Mouse (Mus musculus): ENCODE measurements around the gene Iqsec1. TPM values are rescaled to one million over a fixed set of nuclear protein-coding genes. Genes with fewer than 3 reads are reported as not detected.
A peak's percentile ranks its signal among the peaks of the same experiment; 100 is the strongest.

Gene Iqsec1
- polyA plus RNA-seq, 1 experiment from 2014 or later, result 15.0 TPM

GRCm38 (mm10) chr6:90741056-90741420, 247.4 kb downstream of the Iqsec1 start:
- H3K27ac ChIP-seq, result no peak overlapping the region
- H3K27me3 ChIP-seq, result peaks cover 5% of the 10 kb centered on the region; the same call in 1 of the 2 replicates
- H3K4me1 ChIP-seq, result peaks cover 23% of the 10 kb centered on the region
- H3K4me2 ChIP-seq, result no peak overlapping the region
- no peak overlapping the region for H3K9ac ChIP-seq
- no peak for ATAC-seq (ENCODE audit: low FRiP score)
- WGBS, result 78% methylated on average over 4 of the region's 4 CpGs
- 0 out of 2 replicates have a peak, but pooled peaks cover 3% of the 10 kb centered on the region for H3K36me3 ChIP-seq (replicated peaks)
- no peaks in the 10 kb centered on the region for H3K9me3 ChIP-seq
- H3K4me3 ChIP-seq (replicated peaks), result no peak overlapping the region

DNA sequence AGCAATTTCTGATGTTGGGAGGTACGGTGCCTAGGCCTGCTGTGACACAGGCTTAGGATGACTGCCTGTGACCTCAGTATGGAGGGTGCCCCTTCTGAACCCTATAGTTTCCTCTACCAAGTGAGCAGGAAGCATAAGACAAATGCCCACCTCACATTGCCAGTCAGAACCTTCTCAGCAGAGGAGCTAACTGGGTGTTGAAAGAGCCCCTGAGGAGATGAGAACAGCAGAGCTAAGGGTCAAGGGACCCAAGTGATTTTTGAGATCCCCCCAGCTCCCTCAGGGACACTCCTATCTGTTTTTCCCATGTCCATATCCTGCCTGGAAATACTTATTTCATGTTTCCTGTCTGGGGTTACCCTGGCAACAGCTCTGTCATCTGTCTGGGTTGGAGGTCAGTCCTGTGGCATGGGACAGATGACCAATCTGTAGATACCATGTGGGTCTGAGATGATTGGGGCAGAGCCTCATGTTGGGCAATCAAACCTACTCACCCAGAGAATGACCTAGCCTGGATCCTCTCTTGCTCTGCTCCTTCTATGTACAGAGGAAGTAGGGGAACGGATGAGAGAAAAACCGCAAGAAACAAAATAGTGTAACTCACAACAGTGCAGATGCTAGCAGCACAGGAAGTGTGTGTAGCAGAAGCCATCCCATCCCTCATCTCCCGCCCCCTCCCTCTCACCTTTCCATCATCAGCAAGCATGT, 248.0 kb downstream of the Iqsec1 start:
- Histone ChIP-seq H3K9me3 (no peaks in the 10 kb centered on the region), H3K9ac (no peak overlapping the region), H3K4me1 (peaks cover 28% of the 10 kb centered on the region), H3K4me2 (no peak overlapping the region), H3K36me3 (replicated peaks) (0 out of 2 replicates have a peak, but pooled peaks cover 3% of the 10 kb centered on the region), H3K27me3 (peaks cover 8% of the 10 kb centered on the region; the same call in 1 of the 2 replicates), H3K4me3 (replicated peaks) (no peak overlapping the region), H3K27ac (no peak overlapping the region)
- 93% methylated on average over 4 of the region's 4 CpGs for WGBS
- no peak for ATAC-seq (ENCODE audit: low FRiP score)

- H3K27me3 ChIP-seq, result peaks cover 14% of the 10 kb centered on the region; the same call in 1 of the 2 replicates
- peak overlapping the region; percentile 99 for H3K4me2 ChIP-seq
- 3% methylated on average over 12 of the region's 12 CpGs for WGBS
- 0 out of 2 replicates have a peak overlapping the region, but pooled peaks have one; percentile 46 for H3K27ac ChIP-seq
- H3K4me1 ChIP-seq, result peaks cover 31% of the 10 kb centered on the region
- H3K36me3 ChIP-seq (replicated peaks), result no peaks in the 10 kb centered on the region
- H3K9me3 ChIP-seq, result no peaks in the 10 kb centered on the region
- H3K4me3 ChIP-seq (replicated peaks), result peak overlapping the region; percentile 77
- ATAC-seq (ENCODE audit: low FRiP score), result peak; percentile 89
- H3K9ac ChIP-seq, result peak overlapping the region; percentile 80; the same call in 1 of the 2 replicates
These were observed 251.1 kb downstream of the Iqsec1 start for GRCm38 (mm10) chr6:90737376-90737775.

DNA sequence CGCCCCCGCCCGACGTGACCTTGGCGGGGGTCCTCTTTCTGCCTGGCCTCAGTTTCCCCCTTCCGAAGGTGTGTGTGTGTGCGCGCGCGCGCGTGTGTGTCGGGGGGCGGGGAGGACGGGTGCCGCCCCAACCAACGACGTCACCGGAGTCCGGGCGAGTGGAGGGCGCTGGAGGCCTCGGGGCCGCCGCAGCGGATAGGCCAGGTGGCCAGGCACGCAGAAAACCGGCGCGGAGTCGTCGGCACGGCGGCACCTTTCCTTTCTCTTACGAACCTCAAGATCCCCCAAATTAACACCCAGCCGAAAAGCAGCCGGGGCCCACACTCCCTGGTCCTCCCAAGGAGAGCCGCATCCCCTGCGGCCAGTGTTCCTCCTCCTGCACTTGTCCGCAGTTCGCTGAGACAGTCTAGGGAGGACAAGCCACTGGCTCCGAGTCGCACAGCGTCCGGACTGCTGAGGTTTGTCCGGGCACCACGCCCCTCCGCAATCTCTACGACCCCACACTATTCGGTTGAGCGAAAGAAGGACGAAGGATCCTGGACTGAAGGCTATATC, 251.7 kb downstream of the Iqsec1 start:
- peak overlapping the region; percentile 77 for H3K4me3 ChIP-seq (replicated peaks)
- no peaks in the 10 kb centered on the region for H3K9me3 ChIP-seq
- peaks cover 30% of the 10 kb centered on the region for H3K4me1 ChIP-seq
- H3K27ac ChIP-seq, result 0 out of 2 replicates have a peak overlapping the region, but pooled peaks have one; percentile 46
- WGBS, result under 1% methylated on average over 52 of the region's 52 CpGs
- H3K9ac ChIP-seq, result peak overlapping the region; percentile 80
- ATAC-seq (ENCODE audit: low FRiP score), result peak; percentile 48
- peaks cover 14% of the 10 kb centered on the region; the same call in 1 of the 2 replicates for H3K27me3 ChIP-seq
- H3K36me3 ChIP-seq (replicated peaks), result no peaks in the 10 kb centered on the region
- H3K4me2 ChIP-seq, result peak overlapping the region; percentile 99

- H3K27me3 ChIP-seq, result peaks cover 14% of the 10 kb centered on the region; the same call in 1 of the 2 replicates
- peaks cover 30% of the 10 kb centered on the region for H3K4me1 ChIP-seq
- no peak overlapping the region for H3K27ac ChIP-seq
- H3K4me2 ChIP-seq, result peak overlapping the region; percentile 99
- peak; percentile 34 for ATAC-seq (ENCODE audit: low FRiP score)
- H3K9me3 ChIP-seq, result no peaks in the 10 kb centered on the region
- under 1% methylated on average over 60 of the region's 69 CpGs for WGBS
- H3K4me3 ChIP-seq (replicated peaks), result peak overlapping the region; percentile 77
- H3K9ac ChIP-seq, result peak overlapping the region; percentile 80
- no peaks in the 10 kb centered on the region for H3K36me3 ChIP-seq (replicated peaks)
These were observed 252.3 kb downstream of the Iqsec1 start for GRCm38 (mm10) chr6:90736074-90736672.

DNA sequence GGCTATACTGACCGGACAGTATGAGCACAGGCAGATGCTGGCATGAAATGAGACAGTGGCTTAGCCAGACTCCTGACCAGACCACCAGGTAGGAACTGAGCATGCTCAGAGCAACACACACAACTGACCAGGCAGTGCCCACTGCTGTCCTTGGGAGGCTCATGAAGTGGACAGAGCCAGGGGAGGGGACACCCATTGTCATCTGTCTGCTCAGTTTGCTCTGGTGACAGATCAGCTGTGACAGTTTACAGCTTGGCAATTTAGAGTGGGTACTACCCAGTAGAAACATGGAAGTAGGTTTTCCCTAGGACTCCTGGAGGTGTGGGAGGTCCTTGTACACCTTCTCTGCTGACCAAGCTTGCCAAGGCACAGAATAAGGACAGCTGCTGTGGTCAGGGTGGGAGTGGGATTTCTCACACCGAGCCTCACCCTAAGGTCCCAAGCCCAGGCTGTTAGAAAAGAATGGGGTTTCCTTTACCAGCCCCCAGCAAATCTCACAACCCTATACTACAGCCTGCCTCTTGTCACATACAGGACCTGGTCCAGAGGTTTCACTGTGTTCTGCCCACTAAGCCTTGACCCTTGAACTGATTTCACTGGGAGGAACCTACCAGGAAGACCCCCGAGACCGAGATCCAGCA, 253.0 kb downstream of the Iqsec1 start:
- 35% methylated on average over 4 of the region's 4 CpGs for WGBS

DNA sequence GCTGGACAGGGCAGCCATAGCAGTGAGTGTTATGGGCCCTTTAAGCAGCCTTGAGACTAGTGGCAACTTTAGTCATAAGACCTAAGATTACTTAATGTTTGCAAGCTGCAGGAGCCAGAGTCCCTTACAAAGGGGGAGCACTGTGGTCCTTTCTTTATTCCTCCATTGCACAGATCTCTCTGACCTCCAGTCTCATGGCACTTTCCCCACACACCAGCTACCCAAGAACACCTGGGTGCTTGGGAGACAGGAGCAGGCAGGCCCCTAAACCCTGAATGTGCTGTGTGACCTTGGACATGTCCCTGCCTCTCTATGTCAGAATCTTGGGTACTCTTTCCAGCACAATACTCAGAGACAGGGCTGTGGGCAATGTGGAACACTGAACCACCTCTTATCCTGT, 253.7 kb downstream of the Iqsec1 start:
- peaks cover 31% of the 10 kb centered on the region for H3K4me1 ChIP-seq
- H3K27me3 ChIP-seq, result peaks cover 14% of the 10 kb centered on the region; the same call in 1 of the 2 replicates
- no peaks in the 10 kb centered on the region for H3K9me3 ChIP-seq
- no peaks in the 10 kb centered on the region for H3K36me3 ChIP-seq (replicated peaks)
- H3K4me2 ChIP-seq, result no peak overlapping the region
- no peak for ATAC-seq (ENCODE audit: low FRiP score)
- no peak overlapping the region for H3K9ac ChIP-seq
- H3K4me3 ChIP-seq (replicated peaks), result no peak overlapping the region
- no peak overlapping the region for H3K27ac ChIP-seq

More for the DNA sequence above, 253.0 kb downstream of the Iqsec1 start:
- Histone ChIP-seq H3K9ac (peak overlapping the region; percentile 80; the same call in 1 of the 2 replicates), H3K9me3 (no peaks in the 10 kb centered on the region), H3K4me1 (peaks cover 29% of the 10 kb centered on the region), H3K36me3 (replicated peaks) (no peaks in the 10 kb centered on the region), H3K27me3 (peaks cover 14% of the 10 kb centered on the region; the same call in 1 of the 2 replicates), H3K4me2 (peak overlapping the region; percentile 99), H3K27ac (no peak overlapping the region), H3K4me3 (replicated peaks) (peak overlapping the region; percentile 77)
- ATAC-seq (ENCODE audit: low FRiP score), result no peak

GRCm38 (mm10) chr6:90731327-90731726, 257.2 kb downstream of the Iqsec1 start:
- peaks cover 30% of the 10 kb centered on the region for H3K4me1 ChIP-seq

DNA sequence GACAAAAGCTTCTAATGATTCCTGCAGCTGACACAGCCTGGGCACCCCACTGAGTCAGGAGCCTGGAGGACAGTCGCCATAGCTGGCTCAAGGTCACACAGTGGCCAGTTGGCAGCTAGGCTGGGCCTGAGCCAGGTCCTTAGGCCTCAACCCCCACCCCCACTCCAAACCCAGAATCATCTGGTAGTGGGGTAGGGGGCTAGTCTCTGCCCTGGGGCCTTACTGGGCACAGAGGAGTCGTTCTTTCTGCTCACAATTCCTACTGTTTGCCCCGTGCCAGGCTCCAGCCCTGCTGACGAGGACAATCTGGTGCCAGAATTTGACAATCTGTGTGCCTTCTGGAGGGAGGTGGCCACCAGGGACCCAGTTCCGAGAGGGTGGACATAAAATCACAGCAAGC, 258.7 kb downstream of the Iqsec1 start:
- no peak overlapping the region for H3K4me2 ChIP-seq
- no peak overlapping the region for H3K9ac ChIP-seq
- no peak overlapping the region for H3K4me3 ChIP-seq (replicated peaks)
- no peaks in the 10 kb centered on the region for H3K9me3 ChIP-seq
- WGBS, result 51% methylated on average over 5 of the region's 5 CpGs
- H3K4me1 ChIP-seq, result peaks cover 32% of the 10 kb centered on the region
- no peaks in the 10 kb centered on the region for H3K27me3 ChIP-seq
- H3K27ac ChIP-seq, result 0 out of 2 replicates have a peak overlapping the region, but pooled peaks have one; percentile 3
- no peak for ATAC-seq (ENCODE audit: low FRiP score)
- H3K36me3 ChIP-seq (replicated peaks), result no peaks in the 10 kb centered on the region

More at GRCm38 (mm10) chr6:90731327-90731726, 257.2 kb downstream of the Iqsec1 start:
- 39% methylated on average over 4 of the region's 4 CpGs for WGBS
- no peaks in the 10 kb centered on the region for H3K9me3 ChIP-seq
- H3K4me3 ChIP-seq (replicated peaks), result no peak overlapping the region
- no peak for ATAC-seq (ENCODE audit: low FRiP score)
- H3K27ac ChIP-seq, result no peak overlapping the region
- no peaks in the 10 kb centered on the region for H3K36me3 ChIP-seq (replicated peaks)
- no peak overlapping the region for H3K9ac ChIP-seq
- H3K27me3 ChIP-seq, result peaks cover 11% of the 10 kb centered on the region; the same call in 1 of the 2 replicates
- no peak overlapping the region for H3K4me2 ChIP-seq

DNA sequence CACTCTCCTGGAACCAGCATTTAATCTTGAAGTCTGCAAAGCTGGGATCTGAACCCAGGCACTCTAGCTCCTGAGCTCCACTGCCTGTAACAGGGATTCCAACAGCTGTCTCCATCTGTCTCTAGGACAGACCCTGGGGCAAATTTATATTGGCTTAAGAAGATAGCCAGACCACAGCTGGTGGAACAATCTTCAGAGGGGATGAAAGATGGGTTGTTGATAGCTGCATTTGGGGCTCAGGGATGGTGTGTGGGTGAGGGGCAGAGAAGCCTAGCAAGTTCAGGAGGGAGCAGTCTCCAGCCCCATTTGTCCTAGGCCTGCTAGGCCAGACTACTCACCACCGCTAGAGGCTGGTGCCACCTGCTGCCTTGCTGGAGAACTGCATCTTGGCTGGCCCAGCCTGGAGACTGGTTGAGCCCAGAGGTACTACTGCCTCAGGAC, 260.0 kb downstream of the Iqsec1 start:
- no peak overlapping the region for H3K9ac ChIP-seq
- ATAC-seq (ENCODE audit: low FRiP score), result peak; percentile 85
- H3K4me1 ChIP-seq, result peaks cover 41% of the 10 kb centered on the region
- no peaks in the 10 kb centered on the region for H3K9me3 ChIP-seq
- 0% methylated on average over 1 of the region's 1 CpGs for WGBS
- 0 out of 2 replicates have a peak overlapping the region, but pooled peaks have one; percentile 19 for H3K27ac ChIP-seq
- no peaks in the 10 kb centered on the region for H3K27me3 ChIP-seq
- H3K4me3 ChIP-seq (replicated peaks), result no peak overlapping the region
- H3K4me2 ChIP-seq, result no peak overlapping the region
- no peaks in the 10 kb centered on the region for H3K36me3 ChIP-seq (replicated peaks)

DNA sequence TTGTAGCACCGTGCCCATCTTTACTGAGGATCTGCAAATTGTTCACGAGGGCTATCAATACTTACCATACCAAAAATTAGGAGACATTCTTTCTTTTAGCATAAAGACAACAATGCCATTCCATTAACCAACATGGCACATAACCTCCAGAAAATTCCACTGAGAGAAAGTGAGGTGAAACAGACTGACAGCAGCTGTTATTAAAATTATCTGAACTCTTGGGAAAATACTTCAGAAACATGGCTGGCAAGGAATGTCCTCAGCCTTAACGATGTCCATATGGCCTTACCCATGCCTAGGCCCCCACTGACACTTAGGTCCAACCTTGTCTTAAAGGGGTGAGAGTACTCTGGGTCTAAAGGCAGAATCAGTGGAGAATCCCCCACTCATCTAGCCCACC, 260.7 kb downstream of the Iqsec1 start:
- H3K4me2 ChIP-seq, result no peak overlapping the region
- no peaks in the 10 kb centered on the region for H3K9me3 ChIP-seq
- 0 out of 2 replicates have a peak overlapping the region, but pooled peaks have one; percentile 19 for H3K27ac ChIP-seq
- 86% methylated on average over 3 of the region's 3 CpGs for WGBS
- H3K4me1 ChIP-seq, result peaks cover 48% of the 10 kb centered on the region
- no peak for ATAC-seq (ENCODE audit: low FRiP score)
- H3K4me3 ChIP-seq (replicated peaks), result no peak overlapping the region
- no peak overlapping the region for H3K9ac ChIP-seq
- no peaks in the 10 kb centered on the region for H3K27me3 ChIP-seq
- H3K36me3 ChIP-seq (replicated peaks), result no peaks in the 10 kb centered on the region

DNA sequence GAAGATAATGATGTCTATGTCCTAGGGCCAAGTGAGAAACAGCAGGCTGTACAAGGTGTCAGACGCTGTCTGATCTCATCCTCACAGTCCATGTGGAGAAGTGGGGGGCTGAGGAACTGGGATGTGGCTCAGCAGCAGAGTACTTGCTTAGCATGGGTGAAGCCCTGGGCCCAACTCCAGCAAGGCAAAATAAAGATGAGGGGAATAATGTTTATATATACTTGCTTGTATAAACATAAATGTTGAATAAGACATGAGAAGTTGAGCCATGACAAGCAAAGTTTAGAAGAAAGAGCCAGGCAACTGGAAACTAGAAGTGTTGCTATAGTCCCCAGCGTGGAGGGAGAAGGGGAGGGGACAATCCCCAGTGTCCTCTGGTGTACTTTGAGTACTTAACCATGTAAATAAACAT, 261.8 kb downstream of the Iqsec1 start:
- no peak for ATAC-seq (ENCODE audit: low FRiP score)
- no peaks in the 10 kb centered on the region for H3K36me3 ChIP-seq (replicated peaks)
- H3K9ac ChIP-seq, result no peak overlapping the region
- H3K4me3 ChIP-seq (replicated peaks), result no peak overlapping the region
- H3K4me2 ChIP-seq, result no peak overlapping the region
- peaks cover 49% of the 10 kb centered on the region for H3K4me1 ChIP-seq
- no peak overlapping the region for H3K27ac ChIP-seq
- WGBS, result 81% methylated on average over 2 of the region's 2 CpGs
- no peaks in the 10 kb centered on the region for H3K9me3 ChIP-seq
- no peaks in the 10 kb centered on the region for H3K27me3 ChIP-seq

Measured in forebrain, embryonic 12.5 days (tissue).